8 mouse cellular contexts compared by ENCODE assay signal in the genomic region with DNA sequence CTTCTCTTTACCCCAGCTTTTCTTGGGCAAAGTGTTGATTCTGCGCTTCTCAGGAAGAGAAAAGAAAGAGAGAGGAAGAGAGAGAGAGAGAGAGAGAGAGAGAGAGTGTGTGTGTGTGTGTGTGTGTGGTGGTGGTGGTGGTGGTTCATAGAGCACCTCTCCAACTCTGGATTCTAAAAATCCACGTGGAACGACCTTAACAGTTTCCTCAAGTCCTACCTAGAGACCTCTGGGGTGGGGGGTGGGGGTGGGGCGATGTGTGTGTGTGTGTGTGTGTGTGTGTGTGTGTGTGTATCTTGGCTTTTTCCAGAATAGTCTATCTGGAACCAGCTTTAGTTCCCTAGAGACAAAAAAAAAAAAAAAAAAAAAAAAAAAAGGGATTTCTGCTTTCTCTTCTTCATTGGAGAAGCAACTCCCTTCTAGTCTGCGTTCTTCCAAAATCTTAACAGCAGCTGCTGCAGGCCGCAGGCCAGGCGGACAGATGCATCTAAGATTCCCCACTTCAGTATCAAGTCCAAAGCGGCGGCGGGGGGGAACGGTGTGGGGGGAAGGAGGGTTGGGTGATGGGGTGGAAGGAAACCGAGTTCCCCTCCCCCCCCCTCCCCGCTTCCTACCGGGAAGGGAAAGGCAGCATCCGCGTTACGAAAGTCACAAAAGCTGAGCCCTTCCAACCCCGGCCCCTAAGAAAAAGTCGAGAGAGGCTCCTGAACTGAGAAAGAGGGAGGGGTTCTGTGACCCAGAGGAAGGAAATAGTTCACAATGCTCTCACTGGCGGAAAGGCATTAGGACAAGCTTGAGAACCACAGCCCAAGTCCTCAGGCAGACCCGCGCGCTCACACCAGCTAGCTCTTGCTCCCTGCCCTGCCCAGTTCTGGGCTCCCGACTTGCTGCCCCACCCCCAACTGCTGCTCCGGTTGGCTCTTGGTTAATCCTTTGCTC. TPM values are rescaled to one million over a fixed set of nuclear protein-coding genes. Genes with fewer than 3 reads are reported as not detected.
DNase-seq lines count a peak whose midpoint lies in the region; ATAC-seq lines count a peak whose summit lies in the region.

No protein-coding gene starts in this region.

- H3K9me3 ChIP-seq in intestine, embryonic 15.5 days, result no peaks in the 10 kb centered on the region
- no peaks in the 10 kb centered on the region for H3K9me3 ChIP-seq in liver, embryonic 13.5 days (replicated peaks)
- H3K9me3 ChIP-seq in neural tube, embryonic 13.5 days, result no peaks in the 10 kb centered on the region

- H3K4me3 ChIP-seq in intestine, embryonic 15.5 days (replicated peaks), result peak overlapping the region; percentile 68
- H3K4me3 ChIP-seq in liver, embryonic 13.5 days (replicated peaks), result peak overlapping the region; percentile 57
- peak overlapping the region; percentile 62 for H3K4me3 ChIP-seq in neural tube, embryonic 13.5 days

- DNase-seq in cerebellum, adult 11-12 months, result peak; percentile 25
- DNase-seq in gastrocnemius, postnatal 4 days (ENCODE audit: low spot score in 2 of 2), result peak; percentile 65 to 83
- no peak for DNase-seq in liver, embryonic 13.5 days
- no peak for DNase-seq in thymus, postnatal 36 days

- peak overlapping the region; percentile 90 for H3K4me2 ChIP-seq in intestine, embryonic 15.5 days (replicated peaks)
- peak overlapping the region; percentile 66 for H3K4me2 ChIP-seq in liver, embryonic 13.5 days
- peak overlapping the region; percentile 100 for H3K4me2 ChIP-seq in neural tube, embryonic 13.5 days

- peaks cover 5% of the 10 kb centered on the region for H3K36me3 ChIP-seq in intestine, embryonic 15.5 days
- no peaks in the 10 kb centered on the region for H3K36me3 ChIP-seq in liver, embryonic 13.5 days
- no peaks in the 10 kb centered on the region for H3K36me3 ChIP-seq in neural tube, embryonic 13.5 days

- peak overlapping the region; percentile 79 for H3K9ac ChIP-seq in intestine, embryonic 15.5 days
- H3K9ac ChIP-seq in liver, embryonic 13.5 days, result no peak overlapping the region
- H3K9ac ChIP-seq in neural tube, embryonic 13.5 days, result peak overlapping the region; percentile 81

- ATAC-seq in cerebellum, adult (ENCODE audit: insufficient number of reproducible peaks, low FRiP score, low TSS enrichment), result no peak
- peak; percentile 13; the same call in 1 of the 2 replicates for ATAC-seq in common myeloid progenitor, adult 5-6 weeks (replicated peaks; ENCODE audit: low read depth, poor library complexity, severe bottlenecking)
- ATAC-seq in intestine, embryonic 15.5 days, result peak; percentile 22
- no peak for ATAC-seq in liver, embryonic 13.5 days (ENCODE audit: low read depth)
- no peak for ATAC-seq in neural tube, embryonic 13.5 days (ENCODE audit: low read depth)

- 0 out of 2 replicates have a peak, but pooled peaks cover 5% of the 10 kb centered on the region for H3K4me1 ChIP-seq in intestine, embryonic 15.5 days (replicated peaks)
- 0 out of 2 replicates have a peak, but pooled peaks cover 4% of the 10 kb centered on the region for H3K4me1 ChIP-seq in liver, embryonic 13.5 days (replicated peaks)
- H3K4me1 ChIP-seq in neural tube, embryonic 13.5 days (replicated peaks), result peaks cover 38% of the 10 kb centered on the region

- H3K27me3 ChIP-seq in intestine, embryonic 15.5 days (replicated peaks), result no peaks in the 10 kb centered on the region
- H3K27me3 ChIP-seq in liver, embryonic 13.5 days, result peaks cover 44% of the 10 kb centered on the region
- H3K27me3 ChIP-seq in neural tube, embryonic 13.5 days, result peaks cover 12% of the 10 kb centered on the region; the same call in 1 of the 2 replicates

- H3K27ac ChIP-seq in intestine, embryonic 15.5 days, result peak overlapping the region; percentile 93
- H3K27ac ChIP-seq in liver, embryonic 13.5 days, result peak overlapping the region; percentile 58
- H3K27ac ChIP-seq in neural tube, embryonic 13.5 days (replicated peaks), result peak overlapping the region; percentile 80

- WGBS in intestine, embryonic 15.5 days, result under 1% methylated on average over 20 of the region's 25 CpGs
- WGBS in liver, embryonic 13.5 days (ENCODE audit: insufficient replicate concordance), result under 1% methylated on average over 25 of the region's 25 CpGs
- WGBS in neural tube, embryonic 13.5 days, result 1% methylated on average over 25 of the region's 25 CpGs

RNA-seq across cellular contexts. Expression of a gene that starts 1.0 kb away (rescaled TPM):
- total RNA-seq in common myeloid progenitor, adult 5-6 weeks (2017), result 0.41 and 0.49 TPM in 2 replicates
- total RNA-seq in gastrocnemius, postnatal 4 days (2021), result 10 to 100 TPM; 29.1 to 30.3 TPM
- polyA plus RNA-seq in intestine, embryonic 15.5 days (2015; fragmentation: Nextera tagmentation; extraction: Ambion mirVana), result 29.6 and 31.4 TPM in 2 replicates
- 6.3 and 8.3 TPM in 2 replicates for polyA plus RNA-seq in liver, embryonic 13.5 days (2015; fragmentation: Nextera tagmentation; extraction: Ambion mirVana)
- polyA plus RNA-seq in neural tube, embryonic 13.5 days (2015; fragmentation: Nextera tagmentation; extraction: Ambion mirVana), result 10.1 and 12.1 TPM in 2 replicates

Comparison
In these comparisons a context has a peak if more than half of its experiments do, and no peak if none do; other contexts are left out.
1. DNase-seq: peak in cerebellum, adult 11-12 months (single experiment) and gastrocnemius, postnatal 4 days (2 of 2); none in liver, embryonic 13.5 days (single experiment) and thymus, postnatal 36 days (0 of 2).
2. ATAC-seq: peak in common myeloid progenitor, adult 5-6 weeks (single experiment) and intestine, embryonic 15.5 days (single experiment); none in cerebellum, adult (single experiment), liver, embryonic 13.5 days (single experiment) and neural tube, embryonic 13.5 days (single experiment).
3. Peak in every context shown above with its lines, with median percentiles within 50 percentile points of each other: H3K27ac ChIP-seq, H3K4me2 ChIP-seq and H3K4me3 ChIP-seq.